Mouse (Mus musculus) left cerebral cortex, postnatal 25 days (tissue): ENCODE measurements around the gene Rassf5. TPM values are rescaled to one million over a fixed set of nuclear protein-coding genes. Genes with fewer than 3 reads are reported as not detected.
A peak's percentile ranks its signal among the peaks of the same experiment; 100 is the strongest.
"Not testable (repeated sequence)": the region's sequence is repeated elsewhere in the genome, so short reads cannot be mapped to it uniquely, and the experiment has no call there.

Source experiments
- DNase-seq, 2 experiments: peaks; one replicate each; pipeline ENCODE4 v3.0.0; 2022; ENCODE audit warnings: low spot score in 2 of 2, mixed read lengths in 1 of 2
- intact Hi-C: fragments of 180-260 bp; cut with DNase I; formaldehyde crosslinking; loops from one replicate; pipeline ENCODE4 v1.15.1; 2025
- total RNA-seq, 2 experiments: library from RNA; stranded (reverse); gene quantifications; 2 replicates each; pipeline ENCODE4 v1.2.3; 2021

The Rassf5 gene
- total RNA-seq, 2 experiments from 2014 or later: 24.0 to 25.3 TPM

GRCm38 (mm10) chr1:131263905-131264304 lies 18.8 kb upstream of the Rassf5 start:
- intact Hi-C loops: loop anchor here (5.0 kb wide), 3 partner anchors 82 to 207 kb away; no protein-coding TSS in a partner anchor
- no peak for DNase-seq

GRCm38 (mm10) chr1:131260309-131260656 lies 15.2 kb upstream of the Rassf5 start:
- intact Hi-C loops: loop anchor here (5.0 kb wide), 3 partner anchors 78 to 203 kb away; no protein-coding TSS in a partner anchor
- DNase-seq: peak; percentile 58 to 73

DNA sequence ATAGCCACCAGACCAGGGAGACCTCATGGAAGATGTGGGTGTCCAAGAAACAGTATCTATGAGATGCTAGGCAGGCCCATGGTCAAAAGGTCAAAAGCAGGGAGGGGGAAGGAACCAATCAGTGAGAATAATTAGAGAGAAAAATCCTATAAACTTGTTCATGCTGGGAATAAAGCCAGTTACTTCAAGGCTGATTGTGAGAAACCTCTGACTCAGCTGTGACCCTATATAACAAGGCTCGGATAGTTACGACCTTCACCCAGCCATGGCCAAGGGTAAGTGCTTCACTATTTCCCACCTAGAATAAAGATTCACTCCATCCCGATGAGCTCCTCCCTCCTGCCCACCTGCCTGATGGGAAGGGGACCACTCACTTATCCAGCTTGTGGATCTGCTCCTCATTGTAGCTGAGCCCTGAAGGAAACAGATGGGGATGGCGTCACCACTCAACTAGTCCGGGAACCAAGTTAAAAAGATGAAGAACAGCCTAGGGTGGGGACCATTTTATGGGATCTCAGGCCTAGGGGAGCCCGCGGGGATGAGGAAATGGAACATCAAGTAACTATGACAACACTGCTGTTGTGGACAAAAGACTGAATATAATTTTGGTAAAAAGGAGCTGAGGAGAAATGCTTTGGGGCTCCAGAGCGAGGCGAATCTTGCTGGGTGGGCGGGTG lies 14.7 kb upstream of the Rassf5 start:
- no peak for DNase-seq
- intact Hi-C loops: loop anchor here (5.0 to 10.0 kb wide), 5 partner anchors 77 to 555 kb away; no protein-coding TSS in a partner anchor

DNA sequence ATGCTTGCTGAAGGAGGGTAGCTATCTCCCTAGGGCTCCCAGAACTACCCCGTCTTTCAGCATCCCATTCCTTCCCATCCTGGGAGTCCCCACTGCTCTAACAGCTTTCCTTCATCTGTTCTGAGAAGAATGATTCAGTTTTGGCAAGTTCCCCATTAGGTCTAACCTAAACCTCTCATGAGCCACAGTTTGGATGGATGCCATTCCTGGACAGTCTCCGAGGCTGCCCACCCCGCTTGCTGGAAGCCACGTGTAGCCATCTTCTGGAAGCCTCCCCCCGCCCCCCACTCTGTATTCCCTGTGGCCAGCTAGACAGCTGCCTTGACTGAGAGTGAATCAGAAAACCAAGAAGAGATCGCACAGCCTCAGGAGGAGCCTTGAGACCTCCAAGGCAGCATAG lies 12.2 kb upstream of the Rassf5 start:
- DNase-seq: no peak
- intact Hi-C loops: loop anchor here (10.0 kb wide), 2 partner anchors 272 to 552 kb away; no protein-coding TSS in a partner anchor

DNA sequence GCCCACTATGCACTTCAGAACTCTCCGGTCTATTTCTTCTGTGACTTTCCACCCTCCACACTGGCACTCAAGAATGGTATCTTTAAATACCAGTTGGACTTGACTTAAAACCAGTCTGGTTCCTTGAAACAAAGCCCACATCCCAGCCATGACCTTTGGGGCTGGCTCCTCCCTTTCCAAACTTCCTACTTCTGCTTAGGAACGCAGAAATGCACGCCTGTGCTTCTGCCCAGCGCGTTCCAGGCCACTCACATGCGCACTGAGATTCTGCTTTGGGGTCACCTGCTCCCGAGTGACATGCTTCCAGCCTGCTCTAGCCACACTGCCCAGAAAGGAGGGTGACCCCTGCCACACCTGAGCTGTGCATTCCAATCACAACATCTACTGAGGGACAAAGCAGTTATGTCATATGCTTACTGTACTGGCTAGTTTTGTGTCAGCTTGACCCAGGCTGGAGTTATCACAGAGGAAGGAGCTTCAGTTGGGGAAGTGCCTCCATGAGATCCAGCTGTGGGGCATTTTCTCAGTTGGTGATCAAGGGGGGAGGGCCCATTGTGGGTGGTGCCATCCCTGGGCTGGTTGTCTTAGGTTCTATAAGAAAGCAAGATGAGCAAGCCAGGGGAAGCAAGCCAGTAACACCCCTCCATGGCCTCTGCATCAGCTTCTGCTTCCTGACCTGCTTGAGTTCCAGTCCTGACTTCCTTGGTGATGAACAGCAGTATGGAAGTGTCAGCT lies 7.6 kb upstream of the Rassf5 start:
- intact Hi-C loops: loop anchor here (10.0 kb wide), 2 partner anchors 268 to 548 kb away; no protein-coding TSS in a partner anchor
- not testable (repeated sequence) for DNase-seq

- DNase-seq: peak in 1 of 2 experiments; percentile 70
These were observed 1.7 kb upstream of the Rassf5 start for GRCm38 (mm10) chr1:131246433-131247395.

GRCm38 (mm10) chr1:131245926-131246325 lies 868 bp upstream of the Rassf5 start:
- intact Hi-C loops: loop anchor here (2.0 to 5.0 kb wide), 4 partner anchors 35 to 184 kb away; no protein-coding TSS in a partner anchor
- peak; percentile 54 to 66 for DNase-seq

More at GRCm38 (mm10) chr1:131246433-131247395, 1.7 kb upstream of the Rassf5 start:
- intact Hi-C loops: loop anchor here (2.0 to 5.0 kb wide), 4 partner anchors 36 to 184 kb away; no protein-coding TSS in a partner anchor

- intact Hi-C loops: loop anchor here (5.0 kb wide), 1 partner anchor 182 kb away; no protein-coding TSS in a partner anchor
- DNase-seq: no peak
These were observed 446 bp downstream of the Rassf5 start for GRCm38 (mm10) chr1:131244536-131245088.

DNA sequence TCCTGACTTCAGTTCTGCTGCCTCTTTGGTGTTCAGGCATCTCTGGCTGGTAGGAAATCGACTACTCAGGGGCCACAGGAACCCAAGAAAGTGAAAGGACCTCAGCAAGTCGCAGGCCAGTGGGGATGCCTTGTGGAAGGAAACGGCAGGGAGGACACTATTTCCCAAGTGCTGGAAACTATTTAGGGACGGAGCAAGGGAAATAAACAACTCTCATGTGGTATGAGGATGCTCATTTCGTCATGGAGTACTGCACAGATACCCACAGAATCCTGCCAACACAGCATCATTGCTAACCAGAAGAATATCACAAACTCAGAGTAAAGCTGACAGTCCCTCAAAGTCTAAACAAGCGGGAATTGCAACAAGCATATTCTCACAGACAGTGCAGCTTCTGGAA lies 2.1 kb downstream of the Rassf5 start:
- DNase-seq: no peak
- intact Hi-C loops: no loop called here

DNA sequence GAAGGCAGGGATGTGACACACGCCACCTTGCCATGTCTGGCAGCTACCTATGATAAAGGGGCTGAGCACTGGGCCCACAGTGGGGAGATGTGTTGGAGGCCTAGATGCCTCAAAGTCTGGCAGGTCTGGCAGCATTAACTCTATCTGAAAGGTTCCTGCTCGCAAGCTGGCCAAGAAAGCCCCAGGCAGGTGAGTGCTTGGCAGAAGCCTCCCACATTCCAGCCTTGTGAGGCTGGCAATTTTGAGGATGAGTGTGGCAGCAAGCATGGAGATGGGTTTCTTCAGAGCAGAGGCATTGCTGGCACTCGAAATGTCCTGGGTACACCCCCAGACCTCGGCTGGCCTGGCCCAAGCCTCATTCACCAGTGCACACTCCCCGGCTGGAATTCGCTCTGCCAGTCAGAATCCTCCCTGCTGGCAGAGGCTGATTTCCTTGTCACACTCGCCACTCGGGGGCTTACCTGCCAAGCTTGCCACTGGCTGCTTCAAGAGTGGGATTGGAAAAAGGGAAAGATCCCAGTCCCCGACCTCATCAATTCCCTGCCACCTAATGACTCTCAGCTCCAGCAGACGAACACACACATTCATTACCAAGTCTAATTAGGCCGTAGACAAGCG lies 5.4 kb downstream of the Rassf5 start:
- DNase-seq: no peak
- intact Hi-C loops: no loop called here

DNA sequence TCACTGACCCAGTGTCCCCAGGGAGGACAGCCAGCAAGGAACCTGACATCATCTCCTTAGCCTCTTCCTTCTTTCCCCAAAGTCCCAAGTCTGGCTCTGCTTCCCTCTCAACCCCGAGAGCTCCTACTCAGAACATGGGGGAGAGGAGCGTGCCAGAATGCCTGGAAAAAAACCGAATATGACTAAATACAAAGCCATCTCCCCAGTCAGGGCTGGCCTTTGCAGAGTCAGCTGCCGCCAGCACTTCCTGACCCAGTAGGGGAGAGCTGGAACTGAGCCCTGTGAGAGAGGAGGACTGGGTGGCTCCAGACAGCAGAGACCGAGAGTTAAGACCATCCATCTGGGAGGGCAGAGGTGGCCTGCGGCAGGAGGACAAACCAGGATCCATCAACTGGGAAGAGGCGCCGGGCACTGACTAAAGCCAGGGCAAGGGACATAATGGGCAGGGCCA lies 6.1 kb downstream of the Rassf5 start:
- intact Hi-C loops: no loop called here
- peak in 1 of 2 experiments; percentile 39 for DNase-seq

DNA sequence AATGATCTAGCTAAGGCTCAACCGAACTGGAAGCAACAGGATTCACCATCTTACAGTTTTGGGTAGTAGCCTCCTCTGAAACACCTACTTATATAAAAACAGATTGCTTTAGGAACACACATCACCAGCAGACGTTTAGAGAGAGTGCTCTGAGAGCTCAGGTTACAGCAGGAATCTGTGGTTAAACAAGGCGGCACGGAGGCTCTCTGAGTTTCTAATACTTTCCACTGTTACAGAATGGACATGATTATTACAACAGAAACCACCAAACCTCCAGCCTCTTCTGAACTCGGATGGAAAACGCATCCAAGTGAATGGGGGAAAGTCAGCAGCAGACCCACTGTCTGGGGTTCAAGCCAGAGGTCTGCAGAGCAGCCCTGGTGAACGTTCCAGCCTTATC lies 9.0 kb downstream of the Rassf5 start:
- intact Hi-C loops: no loop called here

DNA sequence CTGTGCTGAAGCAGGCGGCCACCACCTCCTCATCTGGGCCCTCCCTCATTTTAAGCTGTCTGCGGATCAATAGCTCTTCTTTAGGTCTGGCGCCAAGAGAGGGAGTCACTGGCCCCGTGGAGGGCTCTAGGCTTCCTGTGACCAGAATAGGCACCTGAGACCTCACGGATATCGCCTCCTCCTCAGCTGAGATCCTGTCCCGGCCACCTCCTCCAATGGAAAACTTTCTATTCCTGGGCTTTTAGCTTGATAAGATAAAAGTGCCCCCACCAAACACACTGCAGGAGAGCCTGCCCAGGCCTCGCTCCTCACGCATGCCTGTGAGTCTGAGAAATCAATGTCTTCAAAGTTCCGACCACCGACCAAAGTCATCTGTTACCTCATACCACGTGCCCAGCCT lies 11.5 kb downstream of the Rassf5 start:
- intact Hi-C loops: no loop called here
- no peak for DNase-seq

More for the DNA sequence above, 9.0 kb downstream of the Rassf5 start:
- no peak for DNase-seq

DNA sequence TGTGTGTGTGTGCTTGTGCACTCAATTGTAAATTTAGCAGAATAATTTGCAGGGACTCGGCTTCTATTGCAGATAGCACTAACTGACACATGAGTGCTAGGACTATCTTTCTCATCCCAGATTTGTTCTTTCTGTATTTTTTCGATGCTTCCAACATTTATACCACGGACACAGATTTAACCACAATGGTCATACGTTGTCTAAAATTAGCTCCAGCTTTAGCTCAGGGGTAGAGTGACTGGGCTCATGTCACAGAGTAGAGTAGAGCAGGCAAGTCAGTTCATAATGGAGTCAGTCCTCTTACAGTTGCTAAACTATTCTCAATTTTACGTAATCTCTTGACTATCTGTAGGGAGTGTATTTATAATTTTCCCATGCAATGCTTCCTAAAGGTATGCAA lies 16.4 kb downstream of the Rassf5 start:
- intact Hi-C loops: no loop called here
- DNase-seq: no peak

DNA sequence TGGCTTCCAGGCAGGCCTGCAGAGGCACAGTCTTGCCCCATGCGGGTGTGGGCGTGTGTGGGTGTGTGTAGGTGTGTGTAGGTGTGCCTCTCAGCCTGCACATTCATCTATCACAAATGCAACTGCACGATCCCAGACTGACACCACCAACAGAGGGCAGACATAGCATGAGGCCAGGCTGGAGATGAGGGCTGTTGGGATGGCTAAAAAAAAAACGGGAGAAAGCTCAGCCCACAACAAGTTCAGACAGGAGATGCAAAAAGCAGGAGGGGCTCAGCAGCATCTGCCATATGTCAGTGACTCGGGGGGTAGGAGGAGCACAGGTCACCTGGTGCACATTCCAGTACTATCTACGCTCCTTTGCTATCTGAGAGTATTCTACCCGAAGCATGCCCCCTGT lies 16.8 kb downstream of the Rassf5 start:
- no peak for DNase-seq

DNA sequence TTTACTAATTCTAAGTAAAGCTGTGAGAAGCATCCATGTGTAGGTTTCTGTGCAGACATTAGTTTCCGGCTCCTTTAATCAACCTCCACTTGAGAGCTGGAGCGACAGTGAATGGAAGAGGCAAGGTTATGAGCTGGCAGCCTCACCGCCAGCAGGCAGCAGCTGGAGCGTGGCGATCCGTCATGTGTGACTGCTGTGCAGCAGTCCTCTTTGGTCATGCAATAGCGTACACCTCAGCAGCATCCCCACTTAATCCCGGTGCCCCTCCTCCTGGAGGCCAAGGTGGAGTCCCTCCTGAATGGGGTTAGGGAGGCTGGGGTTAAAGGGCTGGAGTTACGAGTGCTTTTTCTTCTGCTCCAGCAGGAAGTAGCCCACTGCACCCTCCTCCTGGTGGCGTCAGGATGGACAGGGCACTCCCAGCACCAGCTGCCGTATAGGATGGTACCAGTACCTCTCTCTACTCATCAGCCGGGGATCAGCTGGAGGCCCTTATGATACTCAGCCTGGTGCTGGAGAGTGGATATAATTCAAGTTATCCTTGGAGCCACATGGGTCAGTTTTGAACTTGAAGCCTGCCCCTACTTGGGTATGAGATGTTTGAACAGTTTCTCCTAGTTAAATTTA lies 20.1 kb downstream of the Rassf5 start:
- DNase-seq: no peak
- intact Hi-C loops: no loop called here

More for the DNA sequence above, 16.8 kb downstream of the Rassf5 start:
- intact Hi-C loops: no loop called here

DNA sequence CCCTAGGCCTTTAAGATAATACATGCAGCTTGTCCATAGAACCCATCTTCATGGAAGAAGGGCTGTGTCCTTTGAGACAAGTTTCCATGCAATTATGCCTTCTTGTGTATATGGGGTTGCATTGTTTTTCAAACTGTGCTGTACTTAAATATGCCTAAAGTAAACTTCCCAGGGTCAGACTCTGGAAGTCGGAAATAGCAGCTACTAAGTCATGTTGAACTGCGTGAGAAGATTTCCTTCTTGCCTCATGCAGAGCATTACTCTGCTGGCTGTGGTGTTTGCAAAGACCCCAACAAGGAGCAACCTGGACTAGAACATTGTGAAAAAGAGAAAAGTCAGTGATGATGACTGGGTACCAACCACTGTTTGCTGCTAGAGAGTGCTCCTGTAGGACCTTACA lies 21.7 kb downstream of the Rassf5 start:
- DNase-seq: no peak
- intact Hi-C loops: no loop called here
